Mouse (Mus musculus) liver, embryonic 16.5 days (tissue): ENCODE measurements around the gene Pstpip1. TPM values are rescaled to one million over a fixed set of nuclear protein-coding genes. Genes with fewer than 3 reads are reported as not detected.

ENCODE experiments used
- ATAC-seq: fragments of 200-750 bp; cut with Nextera tagmentation; 2 replicates; pipeline ENCODE4 v1.8.0; 2017; ENCODE audit warnings: low read depth, mild to moderate bottlenecking, moderate number of reproducible peaks, moderate library complexity
- H3K27ac ChIP-seq: fragments of 300-500 bp; sonication (generic); 2 replicates; pipeline ENCODE4 v1.5.1; 2014; ENCODE audit warnings: mild to moderate bottlenecking, low read length
- H3K27me3 ChIP-seq: fragments of 300-500 bp; sonication (generic); 2 replicates; pipeline ENCODE4 v1.6.1; 2014; ENCODE audit warnings: low read depth, low read length, mixed read lengths; ENCODE audit not compliant: control insufficient read depth, insufficient read depth
- H3K36me3 ChIP-seq: fragments of 300-500 bp; sonication (generic); 2 replicates; pipeline ENCODE4 v1.6.1; 2014; ENCODE audit warnings: mild to moderate bottlenecking; ENCODE audit not compliant: control insufficient read depth, insufficient read depth
- H3K4me1 ChIP-seq: fragments of 300-500 bp; sonication (generic); 2 replicates; pipeline ENCODE4 v1.6.1; 2014; ENCODE audit warnings: low read depth, low read length, mixed read lengths; ENCODE audit not compliant: control insufficient read depth
- H3K4me2 ChIP-seq: fragments of 300-500 bp; sonication (generic); 2 replicates; pipeline ENCODE4 v1.6.1; 2014; ENCODE audit warnings: low read depth, low read length, mixed read lengths
- H3K4me3 ChIP-seq: fragments of 300-500 bp; sonication (generic); 2 replicates; pipeline ENCODE4 v1.5.1; 2014; ENCODE audit warnings: low read depth, mild to moderate bottlenecking, low read length
- H3K9ac ChIP-seq: fragments of 300-500 bp; sonication (generic); 2 replicates; pipeline ENCODE4 v1.6.1; 2014; ENCODE audit warnings: low read depth, low read length
- H3K9me3 ChIP-seq: fragments of 300-500 bp; sonication (generic); replicated peaks from 2 replicates; pipeline ENCODE4 v1.6.1; 2016; ENCODE audit warnings: low read length; ENCODE audit not compliant: control insufficient read depth
- WGBS: fragments of 180-500 bp; shearing (Covaris S2); extraction: QIAGEN DNeasy Blood & Tissue Kit; methylation state at CpG from one replicate; pipeline ENCODE4 v1.1.7; 2014; ENCODE audit not compliant: insufficient replicate concordance; 5-methylcytosine and 5-hydroxymethylcytosine counted together
- polyA plus RNA-seq: library from polyadenylated mRNA; unstranded; fragments of >200 nt; fragmentation: Nextera tagmentation; extraction: Ambion mirVana; gene quantifications from 2 replicates; pipeline ENCODE4 v1.2.1, GENCODE M21; 2015

The Pstpip1 gene
- polyA plus RNA-seq, 1 experiment from 2014 or later, result 6.2 TPM

DNA sequence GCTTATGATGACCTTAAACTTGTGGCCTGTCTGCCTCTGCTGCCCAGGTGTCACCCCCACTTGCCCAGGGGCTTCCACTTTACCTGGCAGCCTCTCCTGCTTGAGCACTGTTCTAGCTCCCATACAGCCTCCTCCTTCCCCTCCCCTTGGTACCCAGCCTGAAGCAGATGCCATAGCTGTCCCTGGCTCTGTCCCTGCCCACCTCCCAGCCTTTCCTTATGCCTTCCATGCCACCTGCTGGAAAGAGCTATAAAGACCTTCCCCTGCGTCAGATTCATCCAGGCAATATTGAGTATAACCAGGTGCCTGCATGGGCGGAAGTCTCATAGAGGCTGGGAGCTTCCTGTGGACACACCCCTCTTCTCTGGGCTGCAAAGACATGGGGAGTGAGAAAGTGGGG is 29.9 kb downstream of the Pstpip1 start:
- no peak overlapping the region for H3K9ac ChIP-seq
- H3K27me3 ChIP-seq, result no peaks in the 10 kb centered on the region
- H3K36me3 ChIP-seq, result no peaks in the 10 kb centered on the region
- H3K4me3 ChIP-seq, result no peak overlapping the region
- WGBS, result 36% methylated on average over 2 of the region's 2 CpGs
- no peak overlapping the region for H3K27ac ChIP-seq
- H3K9me3 ChIP-seq, result no peaks in the 10 kb centered on the region; the same call in 1 of the 2 replicates
- no peak overlapping the region for H3K4me2 ChIP-seq
- H3K4me1 ChIP-seq, result no peaks in the 10 kb centered on the region
- ATAC-seq, result no peak

DNA sequence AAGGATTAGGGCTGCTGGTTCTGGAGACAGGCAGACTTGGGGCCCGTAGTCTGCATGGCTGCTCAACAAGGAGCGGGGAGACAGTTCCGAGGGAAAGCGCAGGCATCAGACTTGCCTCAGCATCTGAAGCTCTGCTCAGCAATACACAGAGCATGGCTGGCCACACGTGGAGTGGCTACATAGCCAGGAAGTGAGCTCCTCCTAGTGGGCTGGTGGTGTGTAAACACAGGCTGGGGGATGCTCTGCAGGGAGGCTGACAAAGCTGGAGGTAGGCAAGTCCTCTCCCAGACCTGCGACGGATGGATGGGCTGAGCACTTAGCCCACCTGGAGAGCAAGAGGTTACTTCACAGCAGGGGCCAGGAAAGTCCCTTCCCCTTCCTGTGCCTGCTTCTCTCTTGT is 31.3 kb downstream of the Pstpip1 start:
- Histone ChIP-seq H3K9ac (no peak overlapping the region), H3K27ac (no peak overlapping the region), H3K4me3 (no peak overlapping the region), H3K27me3 (no peaks in the 10 kb centered on the region), H3K4me2 (no peak overlapping the region), H3K4me1 (no peaks in the 10 kb centered on the region), H3K9me3 (no peaks in the 10 kb centered on the region), H3K36me3 (no peaks in the 10 kb centered on the region)
- ATAC-seq, result no peak
- WGBS, result 48% methylated on average over 7 of the region's 7 CpGs

DNA sequence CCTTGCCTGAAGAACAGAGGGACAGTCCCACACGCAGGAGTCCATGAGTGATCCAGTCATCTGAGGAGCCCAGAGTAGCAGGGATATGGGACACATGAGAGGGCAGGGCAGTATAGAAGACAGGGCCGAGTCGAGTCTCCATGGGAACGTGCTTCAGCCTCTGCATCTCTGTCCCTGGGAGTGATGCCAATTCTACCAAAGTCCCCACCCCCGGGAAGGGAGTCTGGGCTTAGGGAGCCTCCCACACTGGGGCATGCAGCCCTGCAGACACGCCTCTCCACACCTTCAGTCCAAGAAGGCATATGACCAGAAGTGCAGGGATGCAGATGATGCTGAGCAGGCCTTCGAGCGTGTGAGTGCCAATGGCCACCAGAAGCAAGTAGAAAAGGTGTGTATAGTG is 33.2 kb downstream of the Pstpip1 start:
- ATAC-seq, result no peak
- Histone ChIP-seq H3K4me2 (no peak overlapping the region), H3K9ac (no peak overlapping the region), H3K9me3 (no peaks in the 10 kb centered on the region), H3K36me3 (no peaks in the 10 kb centered on the region), H3K27me3 (no peaks in the 10 kb centered on the region), H3K4me3 (no peak overlapping the region), H3K4me1 (no peaks in the 10 kb centered on the region), H3K27ac (no peak overlapping the region)
- WGBS, result 52% methylated on average over 8 of the region's 8 CpGs

DNA sequence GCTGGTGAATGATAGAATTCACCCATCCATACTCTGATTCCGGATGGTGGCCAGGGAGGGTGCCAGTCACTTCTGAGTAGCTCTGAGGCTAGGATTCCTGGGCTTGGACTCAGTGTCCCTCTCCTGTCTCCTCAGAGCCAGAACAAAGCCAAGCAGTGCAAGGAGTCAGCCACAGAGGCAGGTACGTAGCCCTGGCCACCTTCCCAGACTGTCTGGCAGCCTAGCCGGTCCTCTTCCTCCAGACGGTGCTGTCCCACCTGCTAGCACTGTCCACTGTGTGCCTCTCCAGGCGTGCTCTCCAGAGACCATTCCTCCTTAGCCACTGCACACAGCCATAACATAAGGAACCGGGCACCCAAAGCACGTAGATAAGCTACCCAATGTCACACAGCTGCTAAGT is 33.9 kb downstream of the Pstpip1 start:
- H3K27ac ChIP-seq, result no peak overlapping the region
- WGBS, result 66% methylated on average over 7 of the region's 7 CpGs
- no peak for ATAC-seq
- H3K9me3 ChIP-seq, result no peaks in the 10 kb centered on the region
- no peak overlapping the region for H3K9ac ChIP-seq
- no peaks in the 10 kb centered on the region for H3K4me1 ChIP-seq
- no peak overlapping the region for H3K4me3 ChIP-seq
- H3K4me2 ChIP-seq, result no peak overlapping the region
- H3K36me3 ChIP-seq, result no peaks in the 10 kb centered on the region
- H3K27me3 ChIP-seq, result no peaks in the 10 kb centered on the region

DNA sequence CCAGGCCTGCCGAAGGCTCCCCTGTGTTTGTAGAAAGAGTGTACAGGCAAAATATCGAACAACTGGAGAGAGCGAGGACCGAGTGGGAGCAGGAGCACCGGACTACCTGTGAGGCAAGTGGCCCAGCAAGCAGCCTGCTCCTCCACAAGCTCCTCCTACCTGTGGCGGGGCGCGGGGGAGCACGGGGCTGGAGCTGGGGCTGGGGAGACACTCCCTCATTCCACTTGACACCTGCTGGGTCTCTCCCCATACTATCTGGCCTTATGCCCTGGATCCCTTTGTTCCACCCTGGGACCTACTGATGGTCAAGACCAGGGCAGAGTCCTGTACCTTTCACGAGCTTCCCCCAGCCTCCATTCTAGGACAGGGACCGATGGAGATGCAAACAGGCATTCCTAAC is 34.8 kb downstream of the Pstpip1 start:
- Histone ChIP-seq H3K4me3 (no peak overlapping the region), H3K36me3 (no peaks in the 10 kb centered on the region), H3K27me3 (no peaks in the 10 kb centered on the region), H3K4me1 (no peaks in the 10 kb centered on the region), H3K9me3 (no peaks in the 10 kb centered on the region), H3K27ac (no peak overlapping the region), H3K4me2 (no peak overlapping the region), H3K9ac (no peak overlapping the region)
- no peak for ATAC-seq
- WGBS, result 53% methylated on average over 11 of the region's 11 CpGs

DNA sequence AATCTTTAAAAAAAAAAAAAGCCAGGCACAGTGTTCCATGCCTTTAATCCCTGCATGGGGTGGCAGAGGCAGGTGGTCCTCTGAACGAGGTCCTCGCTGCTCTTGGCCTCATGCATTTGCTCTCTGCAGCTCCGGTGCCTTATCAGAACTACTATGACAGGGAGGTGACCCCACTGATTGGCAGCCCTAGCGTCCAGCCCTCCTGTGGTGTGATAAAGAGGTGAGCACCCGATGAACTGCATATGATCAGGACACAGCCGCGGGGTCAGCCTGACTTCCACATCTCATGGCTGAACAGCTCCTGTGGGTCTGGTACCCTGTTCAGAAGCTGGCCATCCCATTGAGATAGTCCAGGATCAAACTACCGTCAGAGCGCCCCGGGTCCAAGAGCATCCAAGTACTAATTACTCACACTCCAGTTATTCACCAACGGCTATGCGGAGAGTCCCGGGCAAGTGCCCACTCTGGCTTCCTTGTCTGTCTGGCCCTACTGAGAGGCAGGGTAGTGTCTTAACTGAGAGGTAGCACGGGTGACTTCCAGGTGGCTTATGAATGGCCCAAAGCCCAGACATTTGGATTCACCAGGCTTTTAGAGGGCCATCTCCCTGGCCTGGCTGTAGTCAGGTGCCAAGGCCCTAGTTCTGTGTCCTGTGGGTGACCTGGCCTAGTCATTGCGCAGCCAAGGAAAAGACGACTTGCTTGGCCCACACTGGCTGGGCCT is 36.9 kb downstream of the Pstpip1 start:
- no peaks in the 10 kb centered on the region for H3K36me3 ChIP-seq
- 66% methylated on average over 16 of the region's 16 CpGs for WGBS
- no peak overlapping the region for H3K9ac ChIP-seq
- H3K27me3 ChIP-seq, result no peaks in the 10 kb centered on the region
- H3K27ac ChIP-seq, result no peak overlapping the region
- ATAC-seq, result no peak
- H3K9me3 ChIP-seq, result no peaks in the 10 kb centered on the region
- no peak overlapping the region for H3K4me2 ChIP-seq
- no peaks in the 10 kb centered on the region for H3K4me1 ChIP-seq
- no peak overlapping the region for H3K4me3 ChIP-seq

DNA sequence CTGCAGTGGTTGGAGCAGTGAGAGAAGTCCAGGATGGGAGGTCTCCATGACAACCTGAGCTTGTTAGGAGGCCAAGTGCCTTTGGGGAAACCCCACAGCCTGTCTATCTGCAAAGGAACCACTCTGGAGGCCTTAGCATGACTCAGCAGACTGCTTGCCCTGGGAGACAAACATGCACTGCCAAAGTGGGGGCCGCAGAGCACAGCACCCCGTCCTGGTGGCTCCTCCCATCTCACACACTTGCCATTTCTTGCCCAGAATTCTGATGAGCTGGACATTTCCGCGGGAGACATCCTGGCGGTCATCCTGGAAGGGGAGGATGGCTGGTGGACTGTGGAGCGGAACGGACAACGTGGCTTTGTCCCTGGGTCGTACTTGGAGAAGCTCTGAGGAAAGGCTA is 38.6 kb downstream of the Pstpip1 start:
- Histone ChIP-seq H3K27ac (no peak overlapping the region), H3K27me3 (no peaks in the 10 kb centered on the region), H3K36me3 (no peaks in the 10 kb centered on the region), H3K4me3 (no peak overlapping the region), H3K9ac (no peak overlapping the region), H3K4me1 (no peaks in the 10 kb centered on the region), H3K4me2 (no peak overlapping the region), H3K9me3 (no peaks in the 10 kb centered on the region)
- no peak for ATAC-seq
- WGBS, result 59% methylated on average over 9 of the region's 9 CpGs

DNA sequence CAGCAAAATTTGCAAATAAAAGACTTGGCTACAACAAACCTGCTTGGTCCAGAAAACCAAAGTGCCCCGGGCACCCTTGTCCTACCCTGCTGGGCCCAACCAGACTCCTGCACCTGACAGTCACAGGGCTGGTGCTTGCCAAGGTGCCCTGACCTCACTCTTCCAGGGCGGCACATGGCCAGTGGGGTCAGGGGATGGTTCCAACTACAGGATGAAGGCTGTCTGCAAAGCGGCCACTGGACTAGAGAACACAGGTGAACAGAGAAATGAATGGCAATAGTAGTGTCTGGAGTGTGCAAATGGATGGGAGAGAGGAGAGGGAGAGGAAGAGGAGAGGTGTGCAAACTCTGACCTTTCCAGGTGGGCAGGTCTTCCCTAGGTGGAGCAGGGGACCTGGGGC is 40.2 kb downstream of the Pstpip1 start:
- no peaks in the 10 kb centered on the region for H3K4me1 ChIP-seq
- no peaks in the 10 kb centered on the region for H3K9me3 ChIP-seq
- H3K36me3 ChIP-seq, result no peaks in the 10 kb centered on the region
- no peak overlapping the region for H3K27ac ChIP-seq
- no peak for ATAC-seq
- no peak overlapping the region for H3K4me2 ChIP-seq
- WGBS, result 73% methylated on average over 3 of the region's 3 CpGs
- H3K9ac ChIP-seq, result no peak overlapping the region
- H3K27me3 ChIP-seq, result no peaks in the 10 kb centered on the region
- no peak overlapping the region for H3K4me3 ChIP-seq

DNA sequence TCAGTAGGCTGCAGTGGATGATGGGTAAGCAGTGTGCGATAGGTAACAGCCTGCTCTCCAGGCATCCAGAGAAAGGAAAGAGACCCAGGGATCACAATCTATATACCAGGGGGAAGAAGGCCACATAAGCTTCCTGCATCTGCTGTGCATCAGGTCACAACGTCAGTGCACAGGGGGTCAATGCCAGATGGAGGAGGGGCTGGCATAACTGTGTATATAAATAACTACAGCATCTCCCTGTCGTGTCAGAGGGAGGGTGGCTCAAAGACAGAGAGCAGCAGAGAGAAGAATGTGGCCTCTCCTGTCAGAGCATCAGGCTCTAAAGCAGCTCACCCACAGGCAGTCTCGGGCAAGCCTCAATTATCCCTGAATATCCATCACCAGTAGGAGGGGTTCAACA is 40.8 kb downstream of the Pstpip1 start:
- no peak overlapping the region for H3K27ac ChIP-seq
- ATAC-seq, result no peak
- no peaks in the 10 kb centered on the region for H3K4me1 ChIP-seq
- no peaks in the 10 kb centered on the region for H3K36me3 ChIP-seq
- no peak overlapping the region for H3K4me2 ChIP-seq
- no peaks in the 10 kb centered on the region for H3K9me3 ChIP-seq
- H3K9ac ChIP-seq, result no peak overlapping the region
- H3K4me3 ChIP-seq, result no peak overlapping the region
- WGBS, result 46% methylated on average over 4 of the region's 4 CpGs
- H3K27me3 ChIP-seq, result no peaks in the 10 kb centered on the region
